Mouse (Mus musculus): ENCODE measurements around the gene Ankdd1a.

- TF ChIP-seq CTCF (IDR thresholded peaks at IDR 0.05; ENCODE audit: low read depth) (0 out of 2 replicates have a peak, but pooled peaks have one; percentile 3), EP300 (IDR thresholded peaks at IDR 0.05; ENCODE audit: low read depth) (no peak)
Observed at GRCm38 (mm10) chr9:65536491-65536890, 16.5 kb upstream of the Ankdd1a start.
